Mouse (Mus musculus): ENCODE results near the gene Slc16a8.

DNA sequence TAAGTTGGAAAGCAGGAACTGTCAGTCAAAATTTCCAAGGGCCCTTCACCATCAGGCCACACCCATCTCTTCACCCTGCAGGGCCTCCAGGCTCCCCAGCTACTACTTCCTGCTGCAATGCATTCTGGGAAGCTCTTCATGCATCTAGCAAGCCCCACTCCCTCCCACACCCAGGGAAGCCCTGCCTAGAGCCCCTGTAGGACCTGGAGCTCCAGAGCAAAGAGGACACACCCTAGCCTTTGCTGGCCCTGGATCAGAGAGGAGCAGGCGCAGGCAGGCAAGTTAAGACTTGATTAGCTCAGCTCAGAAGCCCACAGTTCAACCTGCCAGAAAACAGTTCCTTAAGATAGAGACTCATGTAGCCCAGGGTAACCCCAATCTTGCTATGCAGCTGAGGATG, 26.8 kb upstream of the Slc16a8 start:
- TF ChIP-seq CTCF (conservative IDR thresholded peaks at IDR 0.05; ENCODE audit: low read length) (no peak), NANOG (IDR thresholded peaks at IDR 0.05; ENCODE audit: borderline replicate concordance, low read length) (no peak)
